Mouse (Mus musculus) kidney, postnatal 0 days (tissue): ENCODE results near the gene Lrfn4. TPM values are rescaled to one million over a fixed set of nuclear protein-coding genes. Genes with fewer than 3 reads are reported as not detected.

Source experiments
- ATAC-seq: fragments of 200-750 bp; cut with Nextera tagmentation; replicated peaks from 2 replicates; pipeline ENCODE4 v1.8.0; 2017; ENCODE audit warnings: low read depth, moderate number of reproducible peaks, moderate TSS enrichment, moderate library complexity; ENCODE audit not compliant: low FRiP score
- DNase-seq: peaks from one replicate; pipeline ENCODE4 v3.0.0-alpha.2; 2016; ENCODE audit warnings: low spot score
- H3K27ac ChIP-seq: fragments of 300-500 bp; sonication (generic); 2 replicates; pipeline ENCODE4 v1.5.1; 2014; ENCODE audit warnings: mild to moderate bottlenecking
- H3K27me3 ChIP-seq: fragments of 300-500 bp; sonication (generic); 2 replicates; pipeline ENCODE4 v1.6.1; 2014; ENCODE audit warnings: low read length, mixed read lengths; ENCODE audit not compliant: insufficient read depth
- H3K36me3 ChIP-seq: fragments of 300-500 bp; sonication (generic); 2 replicates; pipeline ENCODE4 v1.6.1; 2014; ENCODE audit warnings: low read length, mixed read lengths; ENCODE audit not compliant: insufficient read depth
- H3K4me1 ChIP-seq: fragments of 300-500 bp; sonication (generic); replicated peaks from 2 replicates; pipeline ENCODE4 v1.6.1; 2014; ENCODE audit warnings: antibody characterized with exemption, low read length, mixed read lengths; ENCODE audit not compliant: insufficient read depth
- H3K4me2 ChIP-seq: fragments of 300-500 bp; sonication (generic); 2 replicates; pipeline ENCODE4 v1.6.1; 2014; ENCODE audit warnings: mild to moderate bottlenecking, low read length, moderate library complexity, mixed read lengths
- H3K4me3 ChIP-seq: fragments of 300-500 bp; sonication (generic); replicated peaks from 2 replicates; pipeline ENCODE4 v1.5.1; 2014; ENCODE audit warnings: low read depth, low read length
- H3K9ac ChIP-seq: fragments of 300-500 bp; sonication (generic); 2 replicates; pipeline ENCODE4 v1.6.1; 2014; ENCODE audit warnings: low read depth, low read length
- H3K9me3 ChIP-seq: fragments of 300-500 bp; sonication (generic); replicated peaks from 2 replicates; pipeline ENCODE4 v1.6.1; 2016; ENCODE audit warnings: low read length, inconsistent platforms, mixed read lengths
- CTCF ChIP-seq: IDR thresholded peaks from 2 replicates; pipeline ENCODE4 v1.5.1; 2016; ENCODE audit warnings: antibody characterized with exemption, low read depth, mild to moderate bottlenecking, moderate library complexity
- WGBS: fragments of 180-500 bp; shearing (Covaris S2); extraction: QIAGEN DNeasy Blood & Tissue Kit; methylation state at CpG from one replicate; pipeline ENCODE4 v1.1.7; 2014; 5-methylcytosine and 5-hydroxymethylcytosine counted together
- polyA plus RNA-seq: library from polyadenylated mRNA; unstranded; fragments of >200 nt; fragmentation: Nextera tagmentation; extraction: Ambion mirVana; gene quantifications from 2 replicates; pipeline ENCODE4 v1.2.1, GENCODE M21; 2015

Lrfn4 gene
- polyA plus RNA-seq, 1 experiment from 2014 or later, result 8.4 TPM

DNA sequence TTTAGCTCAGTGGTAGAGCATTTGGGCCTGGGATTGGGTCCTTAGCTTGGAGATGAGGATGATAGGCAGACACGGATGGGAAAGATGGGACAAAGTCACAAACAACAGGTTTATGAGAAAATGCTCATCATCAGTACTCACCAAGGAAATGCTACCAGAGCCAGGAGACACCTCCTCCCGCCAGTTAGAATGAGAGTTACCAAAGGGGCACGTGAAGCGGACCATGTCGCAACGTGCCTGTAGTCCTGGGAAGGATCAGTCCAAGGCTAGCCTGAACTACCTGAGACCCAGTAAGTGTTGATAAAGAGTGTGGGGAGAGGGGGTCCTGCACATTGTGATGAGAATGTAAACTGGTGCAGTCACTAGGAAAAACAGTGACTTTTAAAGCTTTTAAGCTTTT is 44.7 kb downstream of the Lrfn4 start:
- Histone ChIP-seq H3K9ac (no peak overlapping the region), H3K36me3 (no peaks in the 10 kb centered on the region), H3K9me3 (no peaks in the 10 kb centered on the region), H3K27me3 (no peaks in the 10 kb centered on the region), H3K4me2 (no peak overlapping the region), H3K27ac (no peak overlapping the region), H3K4me1 (no peaks in the 10 kb centered on the region), H3K4me3 (no peak overlapping the region)
- 71% methylated on average over 6 of the region's 6 CpGs for WGBS
- DNase-seq (no peak), ATAC-seq (no peak)
- no peak for TF ChIP-seq CTCF

- no peaks in the 10 kb centered on the region for H3K4me1 ChIP-seq
- no peak for ATAC-seq
- H3K36me3 ChIP-seq, result no peaks in the 10 kb centered on the region
- no peaks in the 10 kb centered on the region for H3K27me3 ChIP-seq
- H3K27ac ChIP-seq, result peak overlapping the region; percentile 60; the same call in 1 of the 2 replicates
- no peak overlapping the region for H3K4me3 ChIP-seq
- no peak overlapping the region for H3K9ac ChIP-seq
- TF ChIP-seq CTCF, result no peak
- DNase-seq, result no peak
- H3K9me3 ChIP-seq, result no peaks in the 10 kb centered on the region
- no peak overlapping the region for H3K4me2 ChIP-seq
- WGBS, result 63% methylated on average over 11 of the region's 11 CpGs
Measured at GRCm38 (mm10) chr19:4570237-4570613, 45.2 kb downstream of the Lrfn4 start.

- Histone ChIP-seq H3K27ac (no peak overlapping the region), H3K36me3 (no peaks in the 10 kb centered on the region), H3K9ac (no peak overlapping the region), H3K27me3 (no peaks in the 10 kb centered on the region), H3K4me3 (no peak overlapping the region), H3K9me3 (no peaks in the 10 kb centered on the region), H3K4me1 (no peaks in the 10 kb centered on the region), H3K4me2 (no peak overlapping the region)
- ATAC-seq, result no peak
- WGBS, result 77% methylated on average over 17 of the region's 17 CpGs
- no peak for TF ChIP-seq CTCF
- DNase-seq, result no peak
Measured at GRCm38 (mm10) chr19:4569356-4570236, 45.9 kb downstream of the Lrfn4 start.

GRCm38 (mm10) chr19:4568832-4569231 is 46.6 kb downstream of the Lrfn4 start:
- DNase-seq, result no peak
- peak; percentile 59; the same call in 1 of the 2 replicates for ATAC-seq
- Histone ChIP-seq H3K4me2 (no peak overlapping the region), H3K4me3 (no peak overlapping the region), H3K27ac (no peak overlapping the region), H3K4me1 (no peaks in the 10 kb centered on the region), H3K9ac (no peak overlapping the region), H3K36me3 (no peaks in the 10 kb centered on the region), H3K9me3 (no peaks in the 10 kb centered on the region), H3K27me3 (no peaks in the 10 kb centered on the region)
- TF ChIP-seq CTCF, result no peak
- 60% methylated on average over 4 of the region's 4 CpGs for WGBS

GRCm38 (mm10) chr19:4567665-4568064 is 47.8 kb downstream of the Lrfn4 start:
- Histone ChIP-seq H3K36me3 (no peaks in the 10 kb centered on the region), H3K4me1 (no peaks in the 10 kb centered on the region)
- ATAC-seq, result no peak

GRCm38 (mm10) chr19:4566880-4567279 is 48.6 kb downstream of the Lrfn4 start:
- H3K36me3 ChIP-seq, result no peaks in the 10 kb centered on the region
- ATAC-seq, result no peak
- WGBS, result 89% methylated on average over 2 of the region's 2 CpGs

More at GRCm38 (mm10) chr19:4567665-4568064, 47.8 kb downstream of the Lrfn4 start:
- no peak overlapping the region for H3K27ac ChIP-seq
- H3K4me3 ChIP-seq, result no peak overlapping the region
- WGBS, result 57% methylated on average over 2 of the region's 2 CpGs
- H3K9me3 ChIP-seq, result no peaks in the 10 kb centered on the region
- no peak overlapping the region for H3K9ac ChIP-seq
- DNase-seq, result no peak
- no peaks in the 10 kb centered on the region for H3K27me3 ChIP-seq
- no peak for TF ChIP-seq CTCF
- H3K4me2 ChIP-seq, result no peak overlapping the region

More at GRCm38 (mm10) chr19:4566880-4567279, 48.6 kb downstream of the Lrfn4 start:
- TF ChIP-seq CTCF, result no peak
- Histone ChIP-seq H3K9me3 (no peaks in the 10 kb centered on the region), H3K27me3 (no peaks in the 10 kb centered on the region), H3K27ac (no peak overlapping the region), H3K4me2 (no peak overlapping the region), H3K4me3 (no peak overlapping the region), H3K9ac (no peak overlapping the region), H3K4me1 (no peaks in the 10 kb centered on the region)
- DNase-seq, result no peak
